In the genomic region with DNA sequence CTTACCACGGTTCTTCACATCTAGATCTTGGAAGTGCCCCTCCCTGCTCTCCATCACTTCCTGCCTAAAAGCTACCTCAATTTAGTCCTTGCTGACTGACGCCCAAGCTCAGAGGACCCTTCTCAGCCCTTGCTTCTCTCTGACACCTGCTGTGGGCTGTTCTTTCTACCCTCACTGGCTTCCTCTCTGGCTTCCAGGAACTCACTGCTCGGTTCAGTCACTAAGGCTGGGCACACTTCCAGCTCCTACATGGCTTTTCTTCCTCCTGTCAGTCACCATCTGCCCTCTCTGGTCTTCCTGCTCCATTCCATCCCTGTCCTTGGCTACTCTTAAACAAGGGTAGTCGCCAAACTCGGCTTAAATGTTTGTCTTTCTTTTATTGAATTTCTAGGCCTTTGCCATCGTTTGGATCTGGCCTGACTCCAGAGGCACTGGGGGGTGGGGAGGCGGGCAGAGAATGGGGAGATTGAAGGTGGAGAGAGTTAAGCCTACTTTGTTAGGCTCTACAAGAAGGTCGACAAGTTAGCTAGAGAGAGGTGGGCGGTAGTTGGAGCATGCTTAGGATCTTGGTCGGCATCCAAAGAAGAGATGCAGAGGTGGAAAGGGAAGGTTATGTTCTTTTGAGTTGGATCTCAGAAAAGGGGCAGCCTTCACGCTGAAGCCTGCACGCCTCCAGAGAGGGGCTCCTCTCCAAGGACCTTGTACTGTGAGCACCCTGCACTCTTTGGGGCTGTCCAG, we compare ENCODE assay signal across 9 mouse cellular contexts. TPM values are rescaled to one million over a fixed set of nuclear protein-coding genes. Genes with fewer than 3 reads are reported as not detected.
DNase-seq lines count a peak whose midpoint lies in the region; ATAC-seq and TF ChIP-seq lines count a peak whose summit lies in the region.
"Had no signal": no experiment of that assay in that cellular context is flagged by ENCODE, and none has a peak within 500 bp of the region (broad histone marks: within the 10 kb centered on the region; RNA-seq: fewer than 3 reads in every experiment).

No protein-coding gene starts in this region.

- peaks cover 67% of the 10 kb centered on the region for H3K4me1 ChIP-seq in small intestine, adult 2 months (ENCODE audit: control insufficient read depth, insufficient read depth, insufficient read length, low read length)
- H3K4me1 ChIP-seq: neural tube, embryonic 12.5 days had no signal

- no peaks in the 10 kb centered on the region for H3K36me3 ChIP-seq in small intestine, adult 2 months (ENCODE audit: control insufficient read depth, insufficient read depth, low read length)
- H3K36me3 ChIP-seq: neural tube, embryonic 12.5 days had no signal

- TF ChIP-seq CTCF in small intestine, adult 2 months (IDR thresholded peaks at IDR 0.05; ENCODE audit: extremely low read depth, insufficient read length, insufficient replicate concordance, low read depth, low read length): no peak

- peak; percentile 52 for DNase-seq in layer of hippocampus, adult 11-12 months (ENCODE audit: low spot score)
- no peak for DNase-seq in layer of hippocampus, postnatal 36 days
- peak; percentile 88 for DNase-seq in MEL-GATA-1-ER (ENCODE audit: extremely low read depth, low read depth)
- peak; percentile 59 to 65 for DNase-seq in kidney, postnatal 25 days
- no peak for DNase-seq in embryo, embryonic 10 days (ENCODE audit: low spot score)
- no peak for DNase-seq in ovary, postnatal 14 days (ENCODE audit: low spot score)

- 10% methylated on average over 12 of the region's 12 CpGs for WGBS in small intestine, adult 2 months

- ATAC-seq in common myeloid progenitor, adult 5-6 weeks (replicated peaks; ENCODE audit: low read depth, poor library complexity, severe bottlenecking): peak; percentile 43

- no peaks in the 10 kb centered on the region for H3K27me3 ChIP-seq in small intestine, adult 2 months (ENCODE audit: control insufficient read depth, insufficient read depth, low read length)
- H3K27me3 ChIP-seq: neural tube, embryonic 12.5 days had no signal

- peak overlapping the region; percentile 96 for H3K27ac ChIP-seq in small intestine, adult 2 months (ENCODE audit: insufficient read depth, low read depth, low read length)
- H3K27ac ChIP-seq: neural tube, embryonic 12.5 days had no signal

- TF ChIP-seq POLR2A in small intestine, adult 2 months (IDR thresholded peaks at IDR 0.05; ENCODE audit: low read depth, low read length): peak; percentile 38; the same call in 1 of the 2 replicates

- H3K4me3 ChIP-seq in small intestine, adult 2 months (ENCODE audit: low read depth, low read length): 0 out of 2 replicates have a peak overlapping the region, but pooled peaks have one; percentile 3
- H3K4me3 ChIP-seq: neural tube, embryonic 12.5 days had no signal

RNA-seq across cellular contexts. Expression of gene Coq2, which starts 31.5 kb away (rescaled TPM):
- total RNA-seq in layer of hippocampus, postnatal 36 days (2021): 10 to 100 TPM; 76.4 to 83.5 TPM
- 33.9 and 37.5 TPM in 2 replicates for total RNA-seq in common myeloid progenitor, adult 5-6 weeks (2017)
- polyA plus RNA-seq in small intestine, adult 2 months (2012; rRNA removed): 71.5 and 86.2 TPM in 2 replicates

Comparison
In these comparisons a context has a peak if more than half of its experiments do, and no peak if none do; other contexts are left out.
1. DNase-seq: peak in layer of hippocampus, adult 11-12 months (single experiment), MEL-GATA-1-ER (single experiment) and kidney, postnatal 25 days (2 of 2); none in layer of hippocampus, postnatal 36 days (0 of 2), embryo, embryonic 10 days (single experiment) and ovary, postnatal 14 days (single experiment).